Mouse (Mus musculus): ENCODE results near the gene Slc34a1. TPM values are rescaled to one million over a fixed set of nuclear protein-coding genes. Genes with fewer than 3 reads are reported as not detected.

The Slc34a1 gene
- polyA plus RNA-seq, 1 experiment from 2014 or later, result not detected

- H3K27me3 ChIP-seq, result peaks cover 95% of the 10 kb centered on the region
- no peaks in the 10 kb centered on the region for H3K9me3 ChIP-seq (replicated peaks)
- no peak overlapping the region for H3K9ac ChIP-seq
- WGBS (ENCODE audit: insufficient replicate concordance), result 6% methylated on average over 11 of the region's 11 CpGs
- H3K27ac ChIP-seq (replicated peaks), result no peak overlapping the region
- ATAC-seq (ENCODE audit: insufficient read depth), result peak; percentile 70
- no peak overlapping the region for H3K4me3 ChIP-seq (replicated peaks)
- H3K4me1 ChIP-seq (replicated peaks), result 0 out of 2 replicates have a peak, but pooled peaks cover 3% of the 10 kb centered on the region
- no peaks in the 10 kb centered on the region for H3K36me3 ChIP-seq (replicated peaks)
- H3K4me2 ChIP-seq, result peak overlapping the region; percentile 25; the same call in 1 of the 2 replicates
These were observed 7.1 kb downstream of the Slc34a1 start for GRCm38 (mm10) chr13:55404853-55405782.

DNA sequence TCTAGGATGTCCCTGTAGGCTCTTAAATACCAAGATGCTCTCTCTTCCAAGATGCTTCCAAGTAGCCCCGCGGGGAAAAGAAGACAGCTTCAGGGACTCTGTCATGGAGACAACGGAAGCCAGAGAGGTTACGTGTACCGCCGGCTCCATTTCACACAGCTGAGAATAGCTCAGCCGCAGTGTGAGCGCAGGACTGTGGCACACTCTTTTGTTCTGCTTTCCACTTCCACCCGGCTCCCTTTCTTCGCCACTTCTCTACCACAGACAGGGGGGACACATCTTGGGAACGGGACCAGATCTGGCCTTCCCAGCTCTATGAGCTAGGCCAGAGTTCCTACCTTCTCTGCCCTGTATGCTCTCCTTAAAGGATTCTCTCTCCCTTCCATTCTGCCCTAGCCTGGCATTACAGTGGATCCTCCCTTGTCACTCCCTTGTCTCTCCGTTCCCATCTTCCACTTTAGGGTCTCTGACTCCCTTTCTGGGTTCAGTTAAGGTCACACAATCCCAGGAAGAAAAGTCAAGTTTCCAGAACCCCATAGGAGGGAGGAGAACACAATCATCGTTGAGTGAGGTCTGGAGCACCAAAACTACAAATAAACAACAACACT, 7.9 kb downstream of the Slc34a1 start:
- WGBS (ENCODE audit: insufficient replicate concordance), result 20% methylated on average over 13 of the region's 13 CpGs
- no peaks in the 10 kb centered on the region for H3K36me3 ChIP-seq (replicated peaks)
- H3K9me3 ChIP-seq (replicated peaks), result no peaks in the 10 kb centered on the region
- peaks cover 95% of the 10 kb centered on the region for H3K27me3 ChIP-seq
- H3K9ac ChIP-seq, result no peak overlapping the region
- H3K4me3 ChIP-seq (replicated peaks), result no peak overlapping the region
- H3K4me2 ChIP-seq, result no peak overlapping the region
- 0 out of 2 replicates have a peak, but pooled peaks cover 3% of the 10 kb centered on the region for H3K4me1 ChIP-seq (replicated peaks)
- ATAC-seq (ENCODE audit: insufficient read depth), result no peak
- H3K27ac ChIP-seq (replicated peaks), result no peak overlapping the region

DNA sequence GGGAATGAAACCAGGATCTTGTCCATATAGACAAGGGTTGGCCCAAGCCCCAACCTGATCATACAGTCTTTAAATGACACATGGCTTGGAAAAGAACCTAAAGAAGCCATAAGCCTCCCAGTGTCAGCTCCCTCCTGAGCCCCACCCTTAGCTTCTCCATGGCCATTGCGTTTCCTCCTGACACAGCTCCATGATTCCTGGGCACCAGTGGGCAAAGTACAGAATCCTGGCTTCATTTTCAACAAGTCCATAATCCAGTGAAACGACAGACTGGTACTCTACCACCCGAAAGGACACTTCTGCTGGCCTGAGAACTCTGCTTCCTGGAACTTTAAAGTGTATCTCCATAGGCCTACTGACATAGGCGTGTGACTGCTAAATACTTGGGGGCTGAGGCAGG, 9.4 kb downstream of the Slc34a1 start:
- no peak overlapping the region for H3K4me2 ChIP-seq
- H3K9me3 ChIP-seq (replicated peaks), result no peaks in the 10 kb centered on the region
- H3K4me1 ChIP-seq (replicated peaks), result 0 out of 2 replicates have a peak, but pooled peaks cover 3% of the 10 kb centered on the region
- H3K27ac ChIP-seq (replicated peaks), result no peak overlapping the region
- H3K9ac ChIP-seq, result no peak overlapping the region
- no peak overlapping the region for H3K4me3 ChIP-seq (replicated peaks)
- no peaks in the 10 kb centered on the region for H3K36me3 ChIP-seq (replicated peaks)
- 52% methylated on average over 4 of the region's 4 CpGs for WGBS (ENCODE audit: insufficient replicate concordance)
- peaks cover 92% of the 10 kb centered on the region for H3K27me3 ChIP-seq
- no peak for ATAC-seq (ENCODE audit: insufficient read depth)

DNA sequence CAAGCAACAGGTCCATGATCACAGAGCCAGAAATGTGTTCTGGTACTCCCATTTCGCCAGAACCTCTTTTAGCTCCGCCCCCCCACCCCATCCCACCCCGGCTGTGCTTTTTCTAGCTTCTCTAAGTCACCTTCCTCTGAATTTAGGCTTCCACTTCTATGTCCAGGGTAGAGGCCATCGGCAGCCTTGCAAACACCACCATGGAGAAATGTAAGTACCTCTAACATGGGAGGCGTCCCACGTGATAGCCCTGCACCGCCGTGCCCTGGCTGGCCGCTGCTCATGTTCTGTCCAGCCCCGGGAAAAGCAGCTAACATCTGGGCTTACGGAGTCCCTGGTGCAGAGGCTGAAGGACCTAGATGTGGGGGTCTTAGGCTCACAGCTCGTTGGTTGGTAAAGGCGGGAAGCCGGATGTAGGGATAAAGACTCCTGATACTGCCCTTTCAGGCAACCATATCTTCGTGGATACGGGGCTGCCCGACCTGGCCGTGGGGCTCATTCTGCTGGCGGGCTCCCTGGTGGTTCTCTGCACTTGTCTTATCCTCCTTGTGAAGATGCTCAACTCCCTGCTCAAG, 10.6 kb downstream of the Slc34a1 start:
- Histone ChIP-seq H3K36me3 (replicated peaks) (no peaks in the 10 kb centered on the region), H3K9me3 (replicated peaks) (no peaks in the 10 kb centered on the region), H3K27me3 (peaks cover 91% of the 10 kb centered on the region), H3K27ac (replicated peaks) (no peak overlapping the region), H3K9ac (no peak overlapping the region), H3K4me1 (replicated peaks) (peaks cover 12% of the 10 kb centered on the region; the same call in 1 of the 2 replicates), H3K4me2 (no peak overlapping the region), H3K4me3 (replicated peaks) (no peak overlapping the region)
- 70% methylated on average over 19 of the region's 19 CpGs for WGBS (ENCODE audit: insufficient replicate concordance)
- ATAC-seq (ENCODE audit: insufficient read depth), result no peak

DNA sequence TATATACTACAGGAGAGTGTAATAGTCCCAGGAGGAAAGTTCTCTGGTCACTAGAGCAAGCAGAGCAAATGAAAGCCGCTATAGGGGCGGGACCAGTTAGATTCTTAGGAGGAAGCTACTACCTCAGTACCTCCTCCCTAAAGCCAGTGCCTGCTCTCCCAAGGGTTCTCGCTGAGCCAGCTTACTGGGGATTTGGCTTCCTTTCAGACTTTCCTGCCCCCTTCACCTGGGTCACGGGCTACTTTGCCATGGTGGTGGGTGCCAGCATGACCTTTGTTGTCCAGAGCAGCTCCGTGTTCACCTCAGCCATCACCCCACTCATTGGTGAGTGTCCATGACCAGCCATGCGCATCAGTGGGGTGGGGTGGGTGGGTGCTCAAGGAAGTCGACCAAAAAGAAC, 13.8 kb downstream of the Slc34a1 start:
- Histone ChIP-seq H3K27ac (replicated peaks) (no peak overlapping the region), H3K36me3 (replicated peaks) (no peaks in the 10 kb centered on the region), H3K27me3 (peaks cover 82% of the 10 kb centered on the region), H3K9me3 (replicated peaks) (no peaks in the 10 kb centered on the region), H3K4me3 (replicated peaks) (no peak overlapping the region), H3K9ac (no peak overlapping the region), H3K4me2 (no peak overlapping the region), H3K4me1 (replicated peaks) (peaks cover 13% of the 10 kb centered on the region)
- ATAC-seq (ENCODE audit: insufficient read depth), result no peak
- WGBS (ENCODE audit: insufficient replicate concordance), result 49% methylated on average over 7 of the region's 7 CpGs

DNA sequence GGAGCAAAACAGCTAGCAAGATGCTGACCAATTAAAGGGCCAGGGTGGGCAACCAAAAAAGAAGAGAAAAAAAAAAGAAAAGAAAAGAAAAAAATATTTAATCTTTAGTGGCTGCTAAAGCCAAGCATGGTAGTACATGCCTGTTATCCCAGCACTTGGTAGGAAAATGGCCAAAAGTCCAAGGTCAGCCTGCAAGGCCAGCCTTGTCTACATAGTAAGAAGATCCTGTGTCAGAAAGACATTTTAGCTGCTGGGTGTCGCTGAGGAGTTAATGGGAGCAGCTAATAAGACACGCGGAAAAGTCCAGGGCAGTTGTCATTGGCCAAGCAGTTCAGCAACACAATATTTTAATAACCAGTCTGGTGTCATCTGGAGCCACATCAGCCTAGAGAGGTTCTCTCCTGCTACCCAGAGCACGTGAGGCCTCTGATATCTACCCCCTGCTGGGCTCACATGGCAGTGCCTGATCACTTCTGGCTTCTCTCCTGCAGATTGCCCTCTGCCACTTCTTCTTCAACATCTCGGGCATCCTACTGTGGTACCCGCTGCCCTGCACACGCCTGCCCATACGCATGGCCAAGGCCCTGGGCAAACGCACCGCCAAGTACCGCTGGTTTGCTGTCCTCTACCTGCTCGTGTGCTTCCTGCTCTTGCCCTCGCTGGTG, 14.8 kb downstream of the Slc34a1 start:
- no peak for ATAC-seq (ENCODE audit: insufficient read depth)

GRCm38 (mm10) chr13:55413333-55413732, 15.3 kb downstream of the Slc34a1 start:
- peaks cover 19% of the 10 kb centered on the region for H3K4me1 ChIP-seq (replicated peaks)
- ATAC-seq (ENCODE audit: insufficient read depth), result peak; percentile 26; the same call in 1 of the 2 replicates
- H3K27me3 ChIP-seq, result peaks cover 79% of the 10 kb centered on the region
- H3K27ac ChIP-seq (replicated peaks), result no peak overlapping the region
- H3K4me2 ChIP-seq, result no peak overlapping the region
- 22% methylated on average over 12 of the region's 12 CpGs for WGBS (ENCODE audit: insufficient replicate concordance)
- H3K36me3 ChIP-seq (replicated peaks), result no peaks in the 10 kb centered on the region
- H3K9me3 ChIP-seq (replicated peaks), result no peaks in the 10 kb centered on the region
- no peak overlapping the region for H3K4me3 ChIP-seq (replicated peaks)
- no peak overlapping the region for H3K9ac ChIP-seq

More for the DNA sequence above, 14.8 kb downstream of the Slc34a1 start:
- Histone ChIP-seq H3K4me2 (no peak overlapping the region), H3K27me3 (peaks cover 79% of the 10 kb centered on the region), H3K27ac (replicated peaks) (no peak overlapping the region), H3K4me1 (replicated peaks) (peaks cover 14% of the 10 kb centered on the region), H3K9me3 (replicated peaks) (no peaks in the 10 kb centered on the region), H3K36me3 (replicated peaks) (no peaks in the 10 kb centered on the region), H3K4me3 (replicated peaks) (no peak overlapping the region), H3K9ac (no peak overlapping the region)
- WGBS (ENCODE audit: insufficient replicate concordance), result 58% methylated on average over 13 of the region's 13 CpGs

GRCm38 (mm10) chr13:55414743-55415380, 16.9 kb downstream of the Slc34a1 start, which contains the start of gene Pfn3:
TSS of gene Pfn3 (minus strand) at chr13:55415232.
- Histone ChIP-seq H3K4me2 (peak within 1 kb of the TSS; percentile 44; the same call in 1 of the 2 replicates), H3K4me3 (replicated peaks) (0 out of 2 replicates have a peak within 1 kb of the TSS, but pooled peaks have one; percentile 10), H3K4me1 (replicated peaks) (peaks cover 22% of the 10 kb centered on the region), H3K9ac (no peak within 1 kb of the TSS), H3K27ac (replicated peaks) (no peak within 1 kb of the TSS), H3K27me3 (peaks cover 79% of the 10 kb centered on the region), H3K36me3 (replicated peaks) (no peaks in the 10 kb centered on the region), H3K9me3 (replicated peaks) (no peaks in the 10 kb centered on the region)
- WGBS (ENCODE audit: insufficient replicate concordance), result 14% methylated on average over 41 of the region's 41 CpGs
- ATAC-seq (ENCODE audit: insufficient read depth), result no peak

- Histone ChIP-seq H3K9ac (no peak overlapping the region), H3K36me3 (replicated peaks) (no peaks in the 10 kb centered on the region), H3K4me3 (replicated peaks) (no peak overlapping the region), H3K27me3 (peaks cover 85% of the 10 kb centered on the region), H3K4me1 (replicated peaks) (peaks cover 37% of the 10 kb centered on the region), H3K9me3 (replicated peaks) (no peaks in the 10 kb centered on the region), H3K27ac (replicated peaks) (no peak overlapping the region), H3K4me2 (no peak overlapping the region)
- ATAC-seq (ENCODE audit: insufficient read depth), result 0 out of 2 replicates have a peak, but pooled peaks have one; percentile 56
- WGBS (ENCODE audit: insufficient replicate concordance), result 9% methylated on average over 12 of the region's 12 CpGs
These were observed 20.0 kb downstream of the Slc34a1 start for GRCm38 (mm10) chr13:55418004-55418403.

DNA sequence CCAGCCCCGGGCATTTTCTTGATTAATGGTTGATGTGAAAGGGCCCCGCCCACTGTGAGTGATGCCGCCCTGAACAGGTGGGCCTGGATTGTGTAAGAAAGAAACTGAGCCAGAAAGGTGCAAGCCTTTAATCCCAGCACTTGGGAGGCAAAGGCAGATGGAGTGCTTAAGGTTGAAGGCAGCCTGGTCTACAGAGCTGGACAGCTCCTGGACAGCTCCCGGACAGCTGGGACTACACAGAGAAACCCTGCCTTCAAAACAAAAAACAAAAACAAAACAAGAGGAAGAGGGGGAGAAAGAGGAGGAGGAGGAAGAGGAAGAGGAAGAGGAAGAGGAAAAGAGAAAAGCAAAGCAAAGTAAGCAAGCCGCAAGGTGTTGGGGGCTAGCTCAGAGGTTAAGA, 21.2 kb downstream of the Slc34a1 start:
- peaks cover 79% of the 10 kb centered on the region for H3K27me3 ChIP-seq
- no peak for ATAC-seq (ENCODE audit: insufficient read depth)
- WGBS (ENCODE audit: insufficient replicate concordance), result 54% methylated on average over 5 of the region's 5 CpGs

More for the DNA sequence above, 21.2 kb downstream of the Slc34a1 start:
- Histone ChIP-seq H3K4me2 (no peak overlapping the region), H3K4me1 (replicated peaks) (peaks cover 31% of the 10 kb centered on the region), H3K9ac (no peak overlapping the region), H3K36me3 (replicated peaks) (no peaks in the 10 kb centered on the region), H3K4me3 (replicated peaks) (no peak overlapping the region), H3K9me3 (replicated peaks) (no peaks in the 10 kb centered on the region), H3K27ac (replicated peaks) (no peak overlapping the region)
